Mouse (Mus musculus): ENCODE data around the gene Eif2s1.

- no peak for TF ChIP-seq POLR2A (IDR thresholded peaks at IDR 0.05; ENCODE audit: insufficient read depth, low read depth, low read length)
- TF ChIP-seq CTCF (IDR thresholded peaks at IDR 0.05; ENCODE audit: insufficient read depth, low read depth, low read length), result no peak
Measured at GRCm38 (mm10) chr12:78916278-78916677, 54.7 kb downstream of the Eif2s1 start.

All from olfactory bulb, adult 2 months (tissue).